Mouse (Mus musculus): Measurements from ENCODE around the gene Tspan18. TPM values are rescaled to one million over a fixed set of nuclear protein-coding genes. Genes with fewer than 3 reads are reported as not detected.

Gene Tspan18
- polyA plus RNA-seq, 1 experiment from 2014 or later: 30.2 TPM

DNA sequence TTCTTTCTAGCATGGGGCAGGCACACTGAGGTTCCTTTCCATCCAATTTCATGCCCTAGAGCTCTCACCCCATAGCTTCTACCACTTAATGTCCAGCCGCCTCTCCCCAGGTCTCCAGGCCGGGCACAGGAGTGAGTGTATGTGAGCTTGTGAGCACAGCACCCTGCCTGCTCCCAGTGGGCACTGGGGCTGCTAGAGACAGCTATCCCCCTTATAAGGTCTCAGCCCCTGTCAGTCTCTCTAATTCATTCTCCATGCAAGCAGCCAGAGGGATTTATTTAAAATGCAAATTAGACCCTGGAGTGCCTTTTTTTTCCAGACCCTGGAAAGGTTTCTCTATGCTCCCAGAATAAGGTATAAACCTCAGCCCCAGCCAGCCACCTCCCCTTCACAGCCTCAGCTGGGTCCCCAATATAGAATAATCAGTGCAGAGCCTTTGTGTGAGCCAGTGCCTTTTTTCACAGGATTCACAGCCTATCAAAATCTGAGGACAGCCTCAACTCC lies 54.1 kb downstream of the Tspan18 start:
- H3K27me3 ChIP-seq (ENCODE audit: control insufficient read depth, insufficient read depth, low read length): no peaks in the 10 kb centered on the region
- no peaks in the 10 kb centered on the region for H3K36me3 ChIP-seq (ENCODE audit: control insufficient read depth, insufficient read depth, low read length)
- no peak overlapping the region for H3K4me3 ChIP-seq (ENCODE audit: low read depth, low read length)
- H3K9ac ChIP-seq (replicated peaks; ENCODE audit: low read depth, low read length): no peak overlapping the region
- H3K27ac ChIP-seq (ENCODE audit: low read depth, low read length): peak overlapping the region; percentile 66
- WGBS: 25% methylated on average over 2 of the region's 2 CpGs
- no peak for ATAC-seq (ENCODE audit: low read depth)
- H3K9me3 ChIP-seq (ENCODE audit: control insufficient read depth, low read length): no peaks in the 10 kb centered on the region
- peaks cover 53% of the 10 kb centered on the region for H3K4me1 ChIP-seq (ENCODE audit: control insufficient read depth, insufficient read depth, low read length)
- H3K4me2 ChIP-seq (ENCODE audit: low read depth, low read length): no peak overlapping the region

DNA sequence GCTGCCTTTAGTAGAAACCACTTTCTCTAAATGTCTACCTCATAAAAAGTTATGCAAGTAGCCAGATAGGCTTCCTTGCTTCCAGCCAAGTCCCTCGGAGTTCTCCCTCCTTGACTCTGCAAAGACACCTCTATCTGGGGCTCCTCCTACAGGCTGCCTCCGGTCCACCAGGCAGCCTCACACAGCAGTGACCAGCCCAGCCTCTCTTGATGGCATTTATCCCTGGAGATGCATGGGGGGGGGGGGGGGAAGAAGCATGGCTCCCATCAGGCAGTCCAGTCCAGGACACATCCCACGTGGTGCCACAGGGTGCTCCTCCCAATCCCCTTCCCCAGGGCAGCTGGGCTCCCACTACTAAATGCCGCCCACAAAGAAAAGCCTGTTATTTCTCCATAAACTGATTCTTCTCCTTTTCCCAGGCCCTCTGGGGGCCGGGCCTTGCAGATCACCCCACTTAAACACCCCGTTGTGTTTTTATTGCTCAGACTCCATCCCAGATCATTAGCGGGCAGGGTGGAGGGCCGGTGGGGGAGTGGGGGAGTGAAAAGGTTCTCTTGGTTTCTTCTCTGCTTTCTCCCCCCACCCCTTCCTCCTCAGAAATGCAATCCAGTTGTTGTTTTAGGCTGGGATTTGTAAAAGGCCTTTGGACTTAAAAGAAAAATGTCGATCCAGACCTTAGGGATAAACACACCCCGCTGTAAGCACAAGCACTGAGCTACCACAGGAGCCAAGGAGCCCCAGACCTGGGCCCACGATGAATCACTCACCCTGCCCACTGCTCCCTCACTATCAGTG lies 55.9 kb downstream of the Tspan18 start:
- ATAC-seq (ENCODE audit: low read depth): peak; percentile 74
- H3K9me3 ChIP-seq (ENCODE audit: control insufficient read depth, low read length): no peaks in the 10 kb centered on the region
- peak overlapping the region; percentile 66 for H3K27ac ChIP-seq (ENCODE audit: low read depth, low read length)
- no peaks in the 10 kb centered on the region for H3K27me3 ChIP-seq (ENCODE audit: control insufficient read depth, insufficient read depth, low read length)
- 3% methylated on average over 11 of the region's 11 CpGs for WGBS
- H3K4me3 ChIP-seq (ENCODE audit: low read depth, low read length): no peak overlapping the region
- H3K9ac ChIP-seq (replicated peaks; ENCODE audit: low read depth, low read length): no peak overlapping the region
- H3K4me2 ChIP-seq (ENCODE audit: low read depth, low read length): no peak overlapping the region
- H3K4me1 ChIP-seq (ENCODE audit: control insufficient read depth, insufficient read depth, low read length): peaks cover 47% of the 10 kb centered on the region
- no peaks in the 10 kb centered on the region for H3K36me3 ChIP-seq (ENCODE audit: control insufficient read depth, insufficient read depth, low read length)

DNA sequence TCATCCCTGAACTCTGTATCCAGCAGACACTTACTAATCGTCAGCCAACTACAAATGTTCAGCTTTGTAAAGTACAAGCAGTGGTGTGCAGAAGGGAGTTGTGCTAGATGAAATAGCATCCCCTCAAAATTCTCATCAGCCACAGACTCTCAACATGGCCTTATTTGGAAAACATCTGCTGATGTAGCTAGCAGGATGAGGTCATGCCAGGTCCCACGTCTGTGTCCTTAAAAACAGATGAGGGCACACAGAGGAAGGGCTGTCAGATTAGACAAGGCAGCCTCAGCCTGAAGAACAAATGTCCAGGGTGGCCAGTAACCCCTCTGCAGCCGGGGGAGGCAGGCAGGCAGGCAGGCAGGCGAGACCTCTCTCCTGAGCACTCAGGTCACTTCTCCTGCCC lies 56.8 kb downstream of the Tspan18 start:
- ATAC-seq (ENCODE audit: low read depth): no peak
- no peaks in the 10 kb centered on the region for H3K27me3 ChIP-seq (ENCODE audit: control insufficient read depth, insufficient read depth, low read length)
- H3K36me3 ChIP-seq (ENCODE audit: control insufficient read depth, insufficient read depth, low read length): no peaks in the 10 kb centered on the region
- H3K4me3 ChIP-seq (ENCODE audit: low read depth, low read length): no peak overlapping the region
- peak overlapping the region; percentile 45; the same call in 1 of the 2 replicates for H3K27ac ChIP-seq (ENCODE audit: low read depth, low read length)
- H3K4me2 ChIP-seq (ENCODE audit: low read depth, low read length): no peak overlapping the region
- WGBS: 25% methylated on average over 4 of the region's 4 CpGs
- no peak overlapping the region for H3K9ac ChIP-seq (replicated peaks; ENCODE audit: low read depth, low read length)
- H3K9me3 ChIP-seq (ENCODE audit: control insufficient read depth, low read length): no peaks in the 10 kb centered on the region
- peaks cover 45% of the 10 kb centered on the region for H3K4me1 ChIP-seq (ENCODE audit: control insufficient read depth, insufficient read depth, low read length)

DNA sequence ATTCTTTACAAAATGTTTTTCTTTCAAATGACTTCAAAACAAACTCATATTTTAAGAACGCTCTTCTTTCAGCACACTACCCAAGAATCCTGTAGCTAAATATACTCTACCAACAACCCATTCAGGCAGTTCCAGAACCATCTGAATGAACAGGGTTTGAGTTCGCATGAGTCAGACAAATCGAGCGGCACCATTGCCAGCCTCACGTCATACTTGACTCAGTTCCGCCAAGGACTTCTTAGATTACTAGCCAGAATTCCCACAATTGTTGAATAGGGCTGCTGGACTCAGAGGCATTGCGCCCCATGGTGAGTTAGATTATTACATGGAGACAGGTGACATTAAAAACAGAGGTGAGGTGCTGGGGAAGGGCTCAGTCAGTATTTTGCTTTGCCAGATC lies 58.3 kb downstream of the Tspan18 start:
- Histone ChIP-seq H3K4me3 (ENCODE audit: low read depth, low read length) (no peak overlapping the region), H3K9me3 (ENCODE audit: control insufficient read depth, low read length) (no peaks in the 10 kb centered on the region), H3K4me1 (ENCODE audit: control insufficient read depth, insufficient read depth, low read length) (peaks cover 43% of the 10 kb centered on the region), H3K27ac (ENCODE audit: low read depth, low read length) (no peak overlapping the region), H3K27me3 (ENCODE audit: control insufficient read depth, insufficient read depth, low read length) (no peaks in the 10 kb centered on the region), H3K9ac (replicated peaks; ENCODE audit: low read depth, low read length) (no peak overlapping the region), H3K36me3 (ENCODE audit: control insufficient read depth, insufficient read depth, low read length) (no peaks in the 10 kb centered on the region), H3K4me2 (ENCODE audit: low read depth, low read length) (no peak overlapping the region)
- WGBS: 94% methylated on average over 7 of the region's 7 CpGs
- ATAC-seq (ENCODE audit: low read depth): no peak

DNA sequence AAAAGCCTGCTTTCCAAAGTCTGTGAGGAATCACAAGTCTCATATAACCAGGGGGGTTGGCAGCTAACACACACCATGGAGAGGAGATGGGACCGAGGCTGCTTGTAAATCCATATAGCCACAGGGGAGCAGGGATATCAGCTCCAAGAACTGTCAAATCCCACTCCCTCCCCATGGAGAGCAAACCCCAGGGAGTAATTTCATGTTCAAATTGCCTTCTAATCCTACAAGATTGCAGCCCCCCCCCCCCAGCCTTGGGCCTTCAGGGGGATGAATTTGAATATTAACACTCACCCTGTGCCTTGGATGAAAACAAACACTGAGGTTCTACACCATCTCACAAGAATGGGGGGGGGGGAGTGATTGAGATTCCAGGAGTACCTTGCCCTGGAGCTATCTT lies 60.4 kb downstream of the Tspan18 start:
- Histone ChIP-seq H3K27me3 (ENCODE audit: control insufficient read depth, insufficient read depth, low read length) (no peaks in the 10 kb centered on the region), H3K9me3 (ENCODE audit: control insufficient read depth, low read length) (no peaks in the 10 kb centered on the region), H3K36me3 (ENCODE audit: control insufficient read depth, insufficient read depth, low read length) (no peaks in the 10 kb centered on the region), H3K9ac (replicated peaks; ENCODE audit: low read depth, low read length) (no peak overlapping the region), H3K4me3 (ENCODE audit: low read depth, low read length) (no peak overlapping the region), H3K4me1 (ENCODE audit: control insufficient read depth, insufficient read depth, low read length) (peaks cover 26% of the 10 kb centered on the region), H3K4me2 (ENCODE audit: low read depth, low read length) (no peak overlapping the region), H3K27ac (ENCODE audit: low read depth, low read length) (no peak overlapping the region)
- no peak for ATAC-seq (ENCODE audit: low read depth)
- WGBS: 6% methylated on average over 1 of the region's 1 CpGs

DNA sequence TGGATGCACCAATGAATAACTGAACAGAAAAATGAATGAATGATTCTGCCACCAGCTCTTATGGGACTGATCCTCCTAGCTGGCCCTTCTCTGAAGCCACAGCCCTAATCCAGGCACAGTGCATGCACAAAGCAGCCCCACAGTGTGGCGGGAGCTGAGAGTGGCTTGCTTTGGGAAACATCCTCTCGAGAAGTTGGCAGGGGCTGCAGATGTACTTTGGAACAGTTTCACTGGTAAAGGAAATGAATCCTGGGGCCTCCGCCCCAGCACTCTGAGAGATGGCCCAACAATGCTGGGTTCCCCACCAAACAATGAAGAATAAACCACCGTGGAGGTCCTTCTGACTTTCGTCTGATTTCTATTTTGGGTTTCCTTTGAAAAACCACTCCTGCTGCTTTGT lies 64.2 kb downstream of the Tspan18 start:
- WGBS: 49% methylated on average over 5 of the region's 5 CpGs
- ATAC-seq (ENCODE audit: low read depth): no peak
- H3K4me2 ChIP-seq (ENCODE audit: low read depth, low read length): no peak overlapping the region
- no peaks in the 10 kb centered on the region for H3K9me3 ChIP-seq (ENCODE audit: control insufficient read depth, low read length)
- H3K4me1 ChIP-seq (ENCODE audit: control insufficient read depth, insufficient read depth, low read length): peaks cover 37% of the 10 kb centered on the region
- H3K36me3 ChIP-seq (ENCODE audit: control insufficient read depth, insufficient read depth, low read length): no peaks in the 10 kb centered on the region
- H3K4me3 ChIP-seq (ENCODE audit: low read depth, low read length): no peak overlapping the region
- H3K27me3 ChIP-seq (ENCODE audit: control insufficient read depth, insufficient read depth, low read length): no peaks in the 10 kb centered on the region
- H3K27ac ChIP-seq (ENCODE audit: low read depth, low read length): no peak overlapping the region
- H3K9ac ChIP-seq (replicated peaks; ENCODE audit: low read depth, low read length): no peak overlapping the region

DNA sequence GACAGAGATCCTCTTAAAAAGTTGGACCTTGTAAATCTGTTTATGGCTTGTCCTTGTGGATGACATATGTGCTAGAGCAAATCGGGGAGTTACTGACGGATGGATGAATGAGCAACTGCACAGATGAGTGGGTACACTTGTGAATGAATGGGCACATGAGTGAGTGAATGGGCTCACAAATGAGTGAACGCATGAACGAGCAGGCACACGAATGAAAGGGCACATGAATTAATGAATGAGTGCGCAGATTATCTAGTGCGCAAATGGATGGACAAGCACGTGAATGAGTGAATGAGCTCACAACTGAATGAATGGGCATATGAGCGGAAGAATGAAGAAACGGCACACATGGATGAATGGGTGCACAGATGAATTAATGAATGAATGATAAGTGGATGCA lies 64.7 kb downstream of the Tspan18 start:
- ATAC-seq (ENCODE audit: low read depth): no peak
- Histone ChIP-seq H3K27me3 (ENCODE audit: control insufficient read depth, insufficient read depth, low read length) (no peaks in the 10 kb centered on the region), H3K27ac (ENCODE audit: low read depth, low read length) (no peak overlapping the region), H3K4me2 (ENCODE audit: low read depth, low read length) (no peak overlapping the region), H3K4me1 (ENCODE audit: control insufficient read depth, insufficient read depth, low read length) (peaks cover 35% of the 10 kb centered on the region), H3K9me3 (ENCODE audit: control insufficient read depth, low read length) (no peaks in the 10 kb centered on the region), H3K4me3 (ENCODE audit: low read depth, low read length) (no peak overlapping the region), H3K36me3 (ENCODE audit: control insufficient read depth, insufficient read depth, low read length) (no peaks in the 10 kb centered on the region), H3K9ac (replicated peaks; ENCODE audit: low read depth, low read length) (no peak overlapping the region)
- 65% methylated on average over 10 of the region's 10 CpGs for WGBS

DNA sequence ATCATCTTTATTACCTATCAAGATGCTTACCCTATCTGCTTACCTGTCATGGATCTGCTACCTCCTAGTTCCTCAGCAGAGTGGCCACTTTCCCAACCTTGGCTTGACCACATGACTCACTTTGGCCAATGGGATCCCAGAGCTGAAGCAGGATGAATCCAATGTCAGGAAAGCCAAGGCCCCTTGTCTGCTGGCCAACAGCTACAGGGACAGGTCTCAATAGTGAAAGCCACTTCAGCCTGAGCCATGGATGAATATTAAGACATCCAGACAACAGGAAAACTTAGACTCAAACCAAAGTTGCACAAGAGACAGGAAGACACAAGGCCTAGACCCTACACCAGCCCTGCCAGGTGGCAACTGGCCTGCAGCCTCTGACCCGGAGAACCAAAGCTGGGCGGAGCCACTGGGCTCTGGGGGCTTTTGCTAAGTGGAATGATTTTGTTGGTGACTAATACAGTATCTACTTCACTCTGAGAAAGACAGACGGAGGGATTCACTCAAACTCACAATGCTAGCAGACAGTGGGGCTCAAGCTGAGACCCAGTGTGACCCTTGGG lies 65.5 kb downstream of the Tspan18 start:
- Histone ChIP-seq H3K27ac (ENCODE audit: low read depth, low read length) (no peak overlapping the region), H3K4me2 (ENCODE audit: low read depth, low read length) (no peak overlapping the region), H3K36me3 (ENCODE audit: control insufficient read depth, insufficient read depth, low read length) (no peaks in the 10 kb centered on the region), H3K9me3 (ENCODE audit: control insufficient read depth, low read length) (no peaks in the 10 kb centered on the region), H3K9ac (replicated peaks; ENCODE audit: low read depth, low read length) (no peak overlapping the region), H3K4me3 (ENCODE audit: low read depth, low read length) (no peak overlapping the region), H3K27me3 (ENCODE audit: control insufficient read depth, insufficient read depth, low read length) (no peaks in the 10 kb centered on the region), H3K4me1 (ENCODE audit: control insufficient read depth, insufficient read depth, low read length) (peaks cover 27% of the 10 kb centered on the region)
- no peak for ATAC-seq (ENCODE audit: low read depth)
- 83% methylated on average over 3 of the region's 3 CpGs for WGBS

DNA sequence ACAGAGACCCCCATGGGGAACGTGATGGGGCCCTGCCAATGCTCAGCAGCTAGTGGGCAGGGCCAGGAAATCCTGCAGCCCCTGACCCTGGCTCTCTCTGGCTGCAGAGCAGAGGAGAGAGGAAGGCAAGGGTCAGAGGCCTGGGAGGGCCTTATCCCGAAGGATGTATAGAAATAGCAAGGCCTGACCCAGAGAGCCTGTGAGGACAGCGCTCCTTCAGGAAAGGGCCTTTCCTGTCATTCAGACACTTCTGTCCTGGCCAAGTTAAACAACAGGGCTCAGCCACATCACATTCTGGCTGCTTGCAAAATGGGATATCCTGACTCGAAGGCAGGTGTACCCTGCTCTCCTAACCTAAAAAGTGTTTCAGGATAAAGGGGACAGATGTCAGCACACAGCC lies 66.5 kb downstream of the Tspan18 start:
- Histone ChIP-seq H3K4me2 (ENCODE audit: low read depth, low read length) (no peak overlapping the region), H3K4me3 (ENCODE audit: low read depth, low read length) (no peak overlapping the region), H3K9ac (replicated peaks; ENCODE audit: low read depth, low read length) (no peak overlapping the region), H3K4me1 (ENCODE audit: control insufficient read depth, insufficient read depth, low read length) (peaks cover 22% of the 10 kb centered on the region), H3K27ac (ENCODE audit: low read depth, low read length) (peak overlapping the region; percentile 60), H3K36me3 (ENCODE audit: control insufficient read depth, insufficient read depth, low read length) (no peaks in the 10 kb centered on the region), H3K27me3 (ENCODE audit: control insufficient read depth, insufficient read depth, low read length) (no peaks in the 10 kb centered on the region), H3K9me3 (ENCODE audit: control insufficient read depth, low read length) (no peaks in the 10 kb centered on the region)
- ATAC-seq (ENCODE audit: low read depth): no peak
- WGBS: 75% methylated on average over 4 of the region's 4 CpGs
